Mouse (Mus musculus) kidney, adult 2 months (tissue): ENCODE measurements at regions not wholly inside any gene's neighbourhood (a gene's known extent, or its start where the extent isn't known, plus 50 kb on each side); places are given as distances from the start of the nearest gene placed in this dataset.

Experiments used
- DNase-seq: peaks from one replicate; pipeline ENCODE4 v3.0.0; 2021
- H3K27ac ChIP-seq: fragments of 200-500 bp; 2 replicates; pipeline ENCODE4 v1.5.1; 2012; ENCODE audit warnings: low read depth, low read length, control low read depth, inconsistent platforms; ENCODE audit not compliant: insufficient read depth
- H3K27me3 ChIP-seq: fragments of 200-500 bp; replicated peaks from 2 replicates; pipeline ENCODE4 v1.6.1; 2012; ENCODE audit warnings: mild to moderate bottlenecking, moderate library complexity, low read length, inconsistent platforms; ENCODE audit not compliant: control insufficient read depth, insufficient read depth
- H3K36me3 ChIP-seq: fragments of 200-500 bp; 2 replicates; pipeline ENCODE4 v1.6.1; 2012; ENCODE audit warnings: mild to moderate bottlenecking, moderate library complexity, low read length, inconsistent platforms; ENCODE audit not compliant: control insufficient read depth, insufficient read depth
- H3K4me1 ChIP-seq: fragments of 200-500 bp; 2 replicates; pipeline ENCODE4 v1.6.1; 2011; ENCODE audit warnings: low read length; ENCODE audit not compliant: control insufficient read depth, insufficient read depth
- H3K4me3 ChIP-seq: fragments of 200-500 bp; 2 replicates; pipeline ENCODE4 v1.5.1; 2011; ENCODE audit warnings: mild to moderate bottlenecking, low read depth, low read length, control low read depth; ENCODE audit not compliant: insufficient read depth
- CTCF ChIP-seq: fragments of 200-500 bp; conservative IDR thresholded peaks from 2 replicates; pipeline ENCODE4 v1.5.1; 2011; ENCODE audit warnings: low read depth, mild to moderate bottlenecking, control low read depth, low read length, moderate library complexity, mixed read lengths; ENCODE audit not compliant: insufficient read depth, insufficient read length
- POLR2A ChIP-seq: fragments of 200-500 bp; IDR thresholded peaks from one replicate; pipeline ENCODE4 v1.6.1; 2011; ENCODE audit warnings: low read depth, low read length, control low read depth
- WGBS: fragments of 180-500 bp; shearing (Covaris S2); methylation state at CpG from one replicate; pipeline ENCODE4 v1.1.7; 2018; 5-methylcytosine and 5-hydroxymethylcytosine counted together

GRCm38 (mm10) chr3:41201782-41202181 lies 118.9 kb upstream of the Pgrmc2 start:
- Histone ChIP-seq H3K27ac (no peak overlapping the region), H3K36me3 (no peaks in the 10 kb centered on the region), H3K4me1 (no peaks in the 10 kb centered on the region), H3K4me3 (no peak overlapping the region), H3K27me3 (no peaks in the 10 kb centered on the region)
- DNase-seq: no peak
- TF ChIP-seq POLR2A (no peak), CTCF (peak; percentile 44; the same call in 1 of the 2 replicates)
- WGBS: 44% methylated on average over 4 of the region's 4 CpGs

DNA sequence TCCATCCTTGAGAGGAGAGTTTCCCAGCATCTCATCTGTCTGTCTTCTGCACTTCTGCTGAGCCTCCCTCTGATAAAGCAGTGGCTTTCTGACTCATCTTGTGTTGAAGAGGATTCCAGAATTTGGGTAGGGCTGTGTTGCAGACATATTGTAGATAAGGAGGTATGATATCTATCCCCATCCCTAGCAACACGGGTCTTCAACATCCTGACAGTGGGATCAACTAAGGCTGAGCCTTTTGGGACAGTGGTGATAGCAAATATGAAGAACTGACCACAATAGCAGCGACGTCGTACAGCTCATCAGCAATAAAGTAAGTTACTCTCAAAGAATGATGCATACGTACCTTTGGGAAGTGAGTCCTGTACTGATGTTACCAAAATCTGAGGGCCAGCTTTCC lies 117.2 kb upstream of the Pgrmc2 start:
- Histone ChIP-seq H3K36me3 (no peaks in the 10 kb centered on the region), H3K4me3 (no peak overlapping the region), H3K27me3 (no peaks in the 10 kb centered on the region), H3K27ac (no peak overlapping the region), H3K4me1 (no peaks in the 10 kb centered on the region)
- WGBS: 88% methylated on average over 5 of the region's 5 CpGs
- TF ChIP-seq POLR2A (no peak), CTCF (no peak)
- DNase-seq: no peak

DNA sequence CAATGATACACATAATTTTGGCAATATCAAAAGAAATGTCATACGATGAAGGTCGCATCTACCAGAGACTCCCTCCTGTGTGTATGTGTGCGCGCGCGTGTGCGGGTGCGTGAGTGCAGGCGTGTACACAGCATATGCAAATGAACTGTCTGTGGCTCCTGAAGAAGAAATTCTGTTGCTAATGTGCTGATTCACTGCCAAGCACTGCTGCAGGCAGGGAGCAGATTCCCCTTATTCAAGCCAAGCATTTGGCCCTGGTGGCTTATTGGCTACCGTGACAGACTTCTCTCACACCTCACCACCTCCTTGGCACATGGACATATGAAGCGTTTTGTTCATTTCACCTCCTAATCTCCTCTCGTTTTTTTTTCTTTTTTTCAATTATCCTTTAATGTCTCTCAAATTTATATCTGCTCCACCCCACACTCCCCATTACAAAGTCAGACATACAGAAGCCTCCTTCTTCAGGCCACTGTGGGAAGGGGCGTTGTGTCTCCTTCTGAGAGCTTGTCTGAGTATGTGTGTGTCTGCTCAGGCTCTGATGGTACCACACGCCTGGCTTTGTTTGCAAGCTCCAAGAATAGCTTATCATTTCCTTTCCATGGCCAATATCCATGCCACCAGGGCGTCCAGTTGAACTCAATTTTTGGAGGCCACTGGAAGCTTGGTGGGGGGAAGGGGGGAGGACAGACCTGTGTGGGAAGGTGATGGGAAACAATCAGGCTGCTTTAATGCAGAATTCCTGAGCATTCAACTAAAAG lies 115.5 kb upstream of the Pgrmc2 start:
- 82% methylated on average over 15 of the region's 15 CpGs for WGBS
- Histone ChIP-seq H3K27ac (no peak overlapping the region), H3K36me3 (no peaks in the 10 kb centered on the region), H3K4me3 (no peak overlapping the region), H3K4me1 (peaks cover 4% of the 10 kb centered on the region; the same call in 1 of the 2 replicates), H3K27me3 (no peaks in the 10 kb centered on the region)
- no peak for DNase-seq
- TF ChIP-seq POLR2A (no peak), CTCF (no peak)

GRCm38 (mm10) chr3:41195113-41195975 lies 112.5 kb upstream of the Pgrmc2 start:
- Histone ChIP-seq H3K27me3 (no peaks in the 10 kb centered on the region), H3K27ac (peak overlapping the region; percentile 65), H3K4me1 (peaks cover 4% of the 10 kb centered on the region; the same call in 1 of the 2 replicates), H3K36me3 (no peaks in the 10 kb centered on the region), H3K4me3 (no peak overlapping the region)
- TF ChIP-seq CTCF (no peak), POLR2A (no peak)
- 40% methylated on average over 7 of the region's 7 CpGs for WGBS
- DNase-seq: peak; percentile 91

DNA sequence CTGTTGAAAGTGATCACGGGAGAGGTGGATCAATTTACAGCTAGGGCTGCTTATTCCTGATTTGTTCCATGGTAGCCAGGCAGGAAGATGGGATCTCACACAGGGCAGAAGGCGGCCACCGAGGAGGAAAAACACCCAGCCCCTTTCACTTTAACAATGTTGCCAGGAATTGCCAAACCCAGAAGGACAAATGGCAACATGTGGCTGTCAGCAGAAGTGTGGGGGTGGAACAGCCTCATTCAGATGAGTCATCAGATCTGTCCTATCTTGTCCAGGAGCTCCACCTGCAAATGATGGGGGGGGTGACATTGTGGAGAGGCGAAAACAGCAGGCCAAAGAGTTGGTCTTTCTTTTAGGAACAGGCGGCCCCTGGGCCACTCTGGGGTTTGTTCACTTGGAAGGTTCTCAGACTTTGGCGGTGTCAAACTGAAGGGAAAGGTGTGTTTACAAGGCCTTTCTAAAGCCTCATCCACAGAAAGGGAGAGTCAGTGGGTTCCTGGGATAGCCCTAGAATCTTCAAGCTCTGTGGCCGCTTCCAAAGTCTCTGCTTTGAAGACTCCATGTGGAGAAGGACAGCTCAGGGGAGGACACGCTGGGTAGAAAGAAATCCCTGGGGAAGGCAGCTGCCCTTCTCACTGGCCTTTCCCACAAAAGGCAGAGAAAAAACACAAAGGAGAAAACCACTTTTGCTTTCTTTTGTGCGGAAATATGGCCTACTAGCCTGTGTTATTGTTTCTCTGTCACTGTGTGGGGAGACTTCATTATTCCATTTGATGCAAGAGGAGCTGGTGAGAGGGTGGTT lies 111.7 kb upstream of the Pgrmc2 start:
- Histone ChIP-seq H3K4me1 (peaks cover 4% of the 10 kb centered on the region; the same call in 1 of the 2 replicates), H3K27me3 (no peaks in the 10 kb centered on the region), H3K27ac (peak overlapping the region; percentile 65), H3K36me3 (no peaks in the 10 kb centered on the region), H3K4me3 (no peak overlapping the region)
- TF ChIP-seq POLR2A: no peak
- no peak for TF ChIP-seq CTCF
- no peak for DNase-seq
- WGBS: 79% methylated on average over 9 of the region's 9 CpGs

- TF ChIP-seq CTCF: no peak
- no peak for TF ChIP-seq POLR2A
- Histone ChIP-seq H3K27ac (peak overlapping the region; percentile 17; the same call in 1 of the 2 replicates), H3K27me3 (no peaks in the 10 kb centered on the region), H3K4me3 (no peak overlapping the region), H3K4me1 (no peaks in the 10 kb centered on the region), H3K36me3 (no peaks in the 10 kb centered on the region)
- 71% methylated on average over 10 of the region's 10 CpGs for WGBS
- peak; percentile 33 for DNase-seq
These were observed 102.7 kb upstream of the Pgrmc2 start for GRCm38 (mm10) chr3:41185305-41186097.

GRCm38 (mm10) chr3:41184375-41184774 lies 101.5 kb upstream of the Pgrmc2 start:
- no peaks in the 10 kb centered on the region for H3K36me3 ChIP-seq
- WGBS: 45% methylated on average over 7 of the region's 7 CpGs

More at GRCm38 (mm10) chr3:41184375-41184774, 101.5 kb upstream of the Pgrmc2 start:
- Histone ChIP-seq H3K4me3 (no peak overlapping the region), H3K27ac (no peak overlapping the region), H3K27me3 (no peaks in the 10 kb centered on the region), H3K4me1 (no peaks in the 10 kb centered on the region)
- TF ChIP-seq POLR2A: no peak
- TF ChIP-seq CTCF: no peak
- no peak for DNase-seq
